Mouse (Mus musculus) brain, embryonic 18.5 days (tissue): ENCODE data around the gene Poc1b.
"Not testable (repeated sequence)": the region's sequence is repeated elsewhere in the genome, so short reads cannot be mapped to it uniquely, and the experiment has no call there.

Source experiments
- DNase-seq: peaks from one replicate; pipeline ENCODE4 v3.0.0-alpha.2; 2012; ENCODE audit warnings: low read depth, low spot score

Gene Poc1b

GRCm38 (mm10) chr10:99156808-99157207 lies 50.0 kb downstream of the Poc1b start:
- DNase-seq = no peak

- not testable (repeated sequence) for DNase-seq
These were observed 50.9 kb downstream of the Poc1b start for GRCm38 (mm10) chr10:99157697-99158096.

- DNase-seq = no peak
These were observed 55.2 kb downstream of the Poc1b start for GRCm38 (mm10) chr10:99161987-99162582.

GRCm38 (mm10) chr10:99163002-99163401 lies 56.2 kb downstream of the Poc1b start:
- DNase-seq = no peak

- peak; percentile 28 for DNase-seq
These were observed 58.1 kb downstream of the Poc1b start for GRCm38 (mm10) chr10:99164871-99165477.

- DNase-seq = no peak
These were observed 59.0 kb downstream of the Poc1b start for GRCm38 (mm10) chr10:99165751-99166282.

- DNase-seq = no peak
These were observed 59.6 kb downstream of the Poc1b start for GRCm38 (mm10) chr10:99166392-99166791.

GRCm38 (mm10) chr10:99168404-99168803 lies 61.6 kb downstream of the Poc1b start:
- DNase-seq = no peak

- DNase-seq = no peak
These were observed 62.3 kb downstream of the Poc1b start for GRCm38 (mm10) chr10:99168840-99169764.

- DNase-seq = no peak
These were observed 62.9 kb downstream of the Poc1b start for GRCm38 (mm10) chr10:99169765-99170129.

GRCm38 (mm10) chr10:99171961-99172497 lies 65.2 kb downstream of the Poc1b start:
- DNase-seq = no peak

- DNase-seq = no peak
These were observed 66.2 kb downstream of the Poc1b start for GRCm38 (mm10) chr10:99172906-99173507.

- DNase-seq = no peak
These were observed 70.1 kb downstream of the Poc1b start for GRCm38 (mm10) chr10:99176911-99177310.

GRCm38 (mm10) chr10:99178118-99178517 lies 71.3 kb downstream of the Poc1b start:
- no peak for DNase-seq

- no peak for DNase-seq
These were observed 72.3 kb downstream of the Poc1b start for GRCm38 (mm10) chr10:99179122-99179521.

GRCm38 (mm10) chr10:99179566-99179965 lies 72.7 kb downstream of the Poc1b start:
- DNase-seq = no peak

- DNase-seq = no peak
These were observed 74.7 kb downstream of the Poc1b start for GRCm38 (mm10) chr10:99181497-99181896.

GRCm38 (mm10) chr10:99182107-99182506 lies 75.3 kb downstream of the Poc1b start:
- no peak for DNase-seq

- no peak for DNase-seq
These were observed 81.3 kb downstream of the Poc1b start for GRCm38 (mm10) chr10:99188175-99188574.

GRCm38 (mm10) chr10:99188656-99189603 lies 82.1 kb downstream of the Poc1b start:
- DNase-seq = no peak
